Mouse (Mus musculus): ENCODE results near the gene Tmsb10. TPM values are rescaled to one million over a fixed set of nuclear protein-coding genes. Genes with fewer than 3 reads are reported as not detected.

Tmsb10 gene
- polyA plus RNA-seq, 1 experiment: 6,677 TPM

DNA sequence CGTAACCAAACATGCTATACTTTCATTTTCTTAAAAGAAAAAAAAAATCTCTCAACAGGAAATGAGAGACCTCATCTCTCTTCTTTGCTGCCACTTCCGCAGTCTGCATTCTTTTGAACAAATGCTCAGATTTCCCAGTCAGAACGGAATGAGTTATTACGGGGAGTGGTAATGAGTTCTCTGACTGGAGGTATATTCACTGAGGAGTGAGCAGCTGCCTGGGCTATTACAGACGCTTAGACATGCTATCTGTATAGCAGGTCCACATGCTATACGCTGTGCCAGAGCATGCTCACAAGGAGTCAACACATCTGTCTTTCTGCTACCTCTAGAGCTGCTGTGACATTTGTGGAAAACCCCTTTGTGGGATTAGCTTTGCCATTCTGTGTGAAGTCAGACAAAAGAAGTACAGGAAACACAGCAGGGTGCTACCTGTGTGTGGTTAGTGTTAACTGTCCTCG is 3.8 kb upstream of the Tmsb10 start:
- Histone ChIP-seq H3ac (ENCODE audit: control insufficient read depth, insufficient read length) (no peak overlapping the region), H3K36me3 (ENCODE audit: control insufficient read depth, insufficient read depth) (no peaks in the 10 kb centered on the region), H3K27me3 (ENCODE audit: control insufficient read depth, insufficient read depth, insufficient read length) (no peaks in the 10 kb centered on the region), H3K79me2 (ENCODE audit: control insufficient read depth, insufficient read depth) (peaks cover 6% of the 10 kb centered on the region), H3K4me3 (peak overlapping the region; percentile 2), H3K4me2 (ENCODE audit: low read depth) (peak overlapping the region; percentile 80)
- TF ChIP-seq MYOG (IDR thresholded peaks at IDR 0.05; ENCODE audit: control insufficient read depth in 1 of 3, insufficient read depth in 1 of 3, insufficient read length in 2 of 3, low read depth in 2 of 3) (no peak), MYOD1 (IDR thresholded peaks at IDR 0.05; ENCODE audit: control insufficient read depth in 1 of 3, insufficient read length in 2 of 3, low read depth in 2 of 3) (peak in 2 of 3 experiments; percentile 1 to 52), CEBPB (IDR thresholded peaks at IDR 0.05; ENCODE audit: insufficient read depth, poor library complexity, severe bottlenecking) (no peak), MAX (IDR thresholded peaks at IDR 0.05; ENCODE audit: low read depth) (no peak), REST (IDR thresholded peaks at IDR 0.05; ENCODE audit: insufficient read depth, insufficient read length) (no peak)

DNA sequence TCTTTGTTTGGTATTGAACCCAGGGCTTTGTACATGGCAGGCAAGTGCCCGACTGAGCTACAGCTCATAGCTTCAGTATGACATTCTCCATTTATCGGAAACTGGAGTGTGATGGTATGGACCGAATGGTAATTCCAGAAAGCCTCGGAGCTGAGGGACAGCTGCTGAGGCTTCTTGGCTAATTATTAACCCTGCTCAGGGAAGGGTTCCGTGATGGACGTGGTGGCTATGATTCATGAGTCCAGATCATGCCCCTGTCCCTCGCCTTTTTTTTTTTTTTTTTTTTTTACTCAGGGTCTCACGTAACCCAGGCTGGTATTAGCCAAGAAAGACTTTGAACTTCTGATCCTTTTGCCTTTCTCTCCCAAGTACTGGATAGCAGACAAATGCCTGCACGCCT is 3.1 kb upstream of the Tmsb10 start:
- no peaks in the 10 kb centered on the region for H3K27me3 ChIP-seq (ENCODE audit: control insufficient read depth, insufficient read depth, insufficient read length)
- no peak for TF ChIP-seq CEBPB (IDR thresholded peaks at IDR 0.05; ENCODE audit: insufficient read depth, poor library complexity, severe bottlenecking)
- TF ChIP-seq MYOG (IDR thresholded peaks at IDR 0.05; ENCODE audit: control insufficient read depth in 1 of 3, insufficient read depth in 1 of 3, insufficient read length in 2 of 3, low read depth in 2 of 3): peak in 2 of 3 experiments; percentile 59 to 68
- TF ChIP-seq MYOD1 (IDR thresholded peaks at IDR 0.05; ENCODE audit: control insufficient read depth in 1 of 3, insufficient read length in 2 of 3, low read depth in 2 of 3): peak in 2 of 3 experiments; percentile 68 to 75
- H3K79me2 ChIP-seq (ENCODE audit: control insufficient read depth, insufficient read depth): peaks cover 11% of the 10 kb centered on the region

DNA sequence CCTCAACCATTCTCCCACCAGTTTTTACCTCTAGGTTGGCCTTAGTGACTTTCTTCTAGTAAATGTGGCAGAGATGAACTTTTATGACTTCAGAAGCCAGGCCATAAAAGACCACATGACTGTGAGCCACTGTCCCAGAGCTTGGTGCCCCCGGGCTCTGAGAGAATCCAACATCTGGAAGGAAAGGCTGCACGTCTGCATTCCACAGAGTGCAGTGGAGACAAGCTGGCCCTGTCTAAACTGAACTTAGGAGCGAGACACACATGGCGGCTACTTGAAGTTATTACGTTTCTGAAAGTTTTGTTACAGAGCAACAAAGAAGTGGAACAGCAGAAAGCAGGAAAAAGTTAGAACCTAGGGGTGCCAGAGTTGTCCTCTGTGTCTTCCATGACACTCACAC is 2.1 kb upstream of the Tmsb10 start:
- Histone ChIP-seq H3ac (ENCODE audit: control insufficient read depth, insufficient read length) (no peak overlapping the region), H3K4me2 (ENCODE audit: low read depth) (no peak overlapping the region), H3K36me3 (ENCODE audit: control insufficient read depth, insufficient read depth) (no peaks in the 10 kb centered on the region), H3K4me3 (no peak overlapping the region), H3K79me2 (ENCODE audit: control insufficient read depth, insufficient read depth) (peaks cover 11% of the 10 kb centered on the region), H3K27me3 (ENCODE audit: control insufficient read depth, insufficient read depth, insufficient read length) (no peaks in the 10 kb centered on the region)
- TF ChIP-seq USF1 (IDR thresholded peaks at IDR 0.05; ENCODE audit: low read depth) (no peak), TCF12 (IDR thresholded peaks at IDR 0.05; ENCODE audit: insufficient read depth, poor library complexity, severe bottlenecking) (no peak), REST (IDR thresholded peaks at IDR 0.05; ENCODE audit: insufficient read depth, insufficient read length) (no peak), POLR2A (IDR thresholded peaks at IDR 0.05; ENCODE audit: insufficient read length, low read depth) (no peak), E2F4 (IDR thresholded peaks at IDR 0.05; ENCODE audit: insufficient read depth) (no peak), TCF3 (IDR thresholded peaks at IDR 0.05; ENCODE audit: insufficient read length, low read depth) (no peak), MYOD1 (IDR thresholded peaks at IDR 0.05; ENCODE audit: control insufficient read depth in 1 of 3, insufficient read length in 2 of 3, low read depth in 2 of 3) (no peak), MAX (IDR thresholded peaks at IDR 0.05; ENCODE audit: low read depth) (no peak), POLR2AphosphoS2 (IDR thresholded peaks at IDR 0.05; ENCODE audit: insufficient read length, low read depth) (no peak), MYOG (IDR thresholded peaks at IDR 0.05; ENCODE audit: control insufficient read depth in 1 of 3, insufficient read depth in 1 of 3, insufficient read length in 2 of 3, low read depth in 2 of 3) (no peak), SRF (IDR thresholded peaks at IDR 0.05; ENCODE audit: control insufficient read depth, insufficient read length, low read depth) (no peak), CEBPB (IDR thresholded peaks at IDR 0.05; ENCODE audit: insufficient read depth, poor library complexity, severe bottlenecking) (no peak)

More for the DNA sequence above, 3.1 kb upstream of the Tmsb10 start:
- Histone ChIP-seq H3K36me3 (ENCODE audit: control insufficient read depth, insufficient read depth) (no peaks in the 10 kb centered on the region), H3K4me3 (peak overlapping the region; percentile 2), H3K4me2 (ENCODE audit: low read depth) (peak overlapping the region; percentile 80), H3ac (ENCODE audit: control insufficient read depth, insufficient read length) (no peak overlapping the region)

DNA sequence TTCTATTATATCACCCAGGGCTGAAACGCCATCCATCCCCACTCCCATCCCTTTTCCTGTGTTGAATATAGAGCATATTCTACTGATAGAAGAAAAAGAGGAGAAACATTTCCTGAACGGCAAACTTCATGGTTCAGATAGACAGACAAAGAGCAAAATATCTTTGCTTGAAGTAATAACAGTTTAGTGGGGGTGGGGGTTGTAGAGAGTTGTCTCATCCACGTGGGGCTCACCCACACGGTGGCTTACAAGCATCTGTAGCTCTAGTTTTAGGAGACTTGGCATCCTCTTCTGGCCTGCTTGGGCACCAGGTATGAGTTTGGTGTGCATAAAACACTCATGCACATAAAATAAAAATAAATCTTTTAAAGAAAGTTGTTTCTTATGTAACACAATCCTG is 627 bp upstream of the Tmsb10 start:
- Histone ChIP-seq H3K4me3 (peak overlapping the region; percentile 95), H3K27me3 (ENCODE audit: control insufficient read depth, insufficient read depth, insufficient read length) (no peaks in the 10 kb centered on the region), H3K36me3 (ENCODE audit: control insufficient read depth, insufficient read depth) (no peaks in the 10 kb centered on the region), H3K79me2 (ENCODE audit: control insufficient read depth, insufficient read depth) (peaks cover 11% of the 10 kb centered on the region), H3ac (ENCODE audit: control insufficient read depth, insufficient read length) (peak overlapping the region; percentile 33), H3K4me2 (ENCODE audit: low read depth) (peak overlapping the region; percentile 88)
- no peak for TF ChIP-seq MYOG (IDR thresholded peaks at IDR 0.05; ENCODE audit: control insufficient read depth in 1 of 3, insufficient read depth in 1 of 3, insufficient read length in 2 of 3, low read depth in 2 of 3)
- no peak for TF ChIP-seq MAX (IDR thresholded peaks at IDR 0.05; ENCODE audit: low read depth)
- TF ChIP-seq TCF3 (IDR thresholded peaks at IDR 0.05; ENCODE audit: insufficient read length, low read depth): no peak
- no peak for TF ChIP-seq SRF (IDR thresholded peaks at IDR 0.05; ENCODE audit: control insufficient read depth, insufficient read length, low read depth)
- TF ChIP-seq CEBPB (IDR thresholded peaks at IDR 0.05; ENCODE audit: insufficient read depth, poor library complexity, severe bottlenecking): no peak
- no peak for TF ChIP-seq TCF12 (IDR thresholded peaks at IDR 0.05; ENCODE audit: insufficient read depth, poor library complexity, severe bottlenecking)
- no peak for TF ChIP-seq E2F4 (IDR thresholded peaks at IDR 0.05; ENCODE audit: insufficient read depth)
- no peak for TF ChIP-seq MYOD1 (IDR thresholded peaks at IDR 0.05; ENCODE audit: control insufficient read depth in 1 of 3, insufficient read length in 2 of 3, low read depth in 2 of 3)
- no peak for TF ChIP-seq POLR2A (IDR thresholded peaks at IDR 0.05; ENCODE audit: insufficient read length, low read depth)
- no peak for TF ChIP-seq POLR2AphosphoS2 (IDR thresholded peaks at IDR 0.05; ENCODE audit: insufficient read length, low read depth)
- TF ChIP-seq REST (IDR thresholded peaks at IDR 0.05; ENCODE audit: insufficient read depth, insufficient read length): no peak
- TF ChIP-seq USF1 (IDR thresholded peaks at IDR 0.05; ENCODE audit: low read depth): no peak

All from myocyte (in vitro differentiated cells).